Mouse (Mus musculus): ENCODE results near the gene Tnfsf15.

Tnfsf15 gene

GRCm38 (mm10) chr4:63742763-63743371 lies 2.0 kb downstream of the Tnfsf15 start:
- no peak for DNase-seq (ENCODE audit: low read depth, low spot score)

DNA sequence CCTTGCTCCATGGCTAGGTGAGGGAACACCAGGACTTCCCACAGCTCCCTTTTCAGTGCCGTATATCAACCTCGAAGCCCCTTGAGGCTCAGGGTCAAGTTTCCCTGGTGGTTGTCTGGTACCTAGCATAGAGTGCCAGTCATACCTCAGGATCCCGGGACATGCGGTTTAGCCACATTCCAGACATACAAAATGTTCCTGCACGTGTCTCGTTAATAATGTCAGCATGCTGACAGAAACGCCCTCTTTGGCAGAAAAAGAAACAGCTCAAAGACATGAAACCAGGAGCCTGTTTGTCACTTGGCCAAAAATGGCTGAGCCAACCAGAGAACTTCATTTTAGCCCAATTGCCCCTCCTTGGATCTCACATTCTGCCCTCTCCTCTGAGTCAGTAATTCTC lies 2.8 kb downstream of the Tnfsf15 start:
- DNase-seq (ENCODE audit: low read depth, low spot score): no peak

DNA sequence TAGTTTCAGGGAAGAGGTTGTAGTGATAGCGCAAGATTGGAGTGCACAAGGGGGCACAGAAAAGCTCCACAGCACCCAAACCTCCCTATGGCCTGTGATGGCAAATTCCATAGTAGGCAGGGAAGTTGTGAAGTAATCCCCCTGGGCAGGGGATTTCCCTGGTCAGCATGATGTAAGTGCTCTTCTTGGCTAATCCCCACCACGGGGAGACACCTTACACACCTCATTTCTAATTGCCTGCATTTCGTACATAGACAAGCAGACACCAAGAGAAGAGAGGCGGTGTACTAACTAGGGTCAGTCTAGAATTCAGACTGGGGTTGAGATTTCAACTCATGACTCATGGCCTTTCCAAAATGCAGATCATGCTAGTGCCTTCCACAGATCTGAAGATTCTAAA lies 4.2 kb downstream of the Tnfsf15 start:
- DNase-seq (ENCODE audit: low read depth, low spot score): no peak

GRCm38 (mm10) chr4:63740001-63740400 lies 4.9 kb downstream of the Tnfsf15 start:
- no peak for DNase-seq (ENCODE audit: low read depth, low spot score)

- no peak for DNase-seq (ENCODE audit: low read depth, low spot score)
Measured at GRCm38 (mm10) chr4:63739524-63739923, 5.4 kb downstream of the Tnfsf15 start.

- no peak for DNase-seq (ENCODE audit: low read depth, low spot score)
Measured at GRCm38 (mm10) chr4:63738364-63738997, 6.4 kb downstream of the Tnfsf15 start.

- no peak for DNase-seq (ENCODE audit: low read depth, low spot score)
Measured at GRCm38 (mm10) chr4:63731299-63731698, 13.6 kb downstream of the Tnfsf15 start.

GRCm38 (mm10) chr4:63726727-63727126 lies 18.2 kb downstream of the Tnfsf15 start:
- DNase-seq (ENCODE audit: low read depth, low spot score): no peak

DNA sequence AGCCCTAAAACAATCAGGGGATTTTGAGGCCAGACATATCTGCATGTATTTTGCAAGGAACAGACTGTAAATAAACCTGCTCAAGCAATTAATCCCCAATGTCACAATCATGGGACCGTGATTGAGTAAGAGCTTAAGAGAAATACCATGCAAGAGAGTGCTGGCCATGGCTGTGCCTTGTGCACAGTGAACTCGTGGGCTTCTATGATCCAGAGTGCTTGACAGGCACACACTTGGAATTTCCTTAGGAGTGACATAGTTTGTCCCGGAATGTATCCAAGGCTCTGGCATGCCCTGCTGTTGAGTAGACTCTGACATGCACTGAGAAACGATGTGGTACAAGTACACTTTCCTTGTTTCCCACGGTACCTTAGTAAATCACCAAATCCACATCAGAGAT lies 18.9 kb downstream of the Tnfsf15 start:
- no peak for DNase-seq (ENCODE audit: low read depth, low spot score)

- no peak for DNase-seq (ENCODE audit: low read depth, low spot score)
Measured at GRCm38 (mm10) chr4:63717922-63718643, 26.8 kb downstream of the Tnfsf15 start.

- no peak for DNase-seq (ENCODE audit: low read depth, low spot score)
Measured at GRCm38 (mm10) chr4:63711886-63712285, 33.0 kb downstream of the Tnfsf15 start.

- no peak for DNase-seq (ENCODE audit: low read depth, low spot score)
Measured at GRCm38 (mm10) chr4:63710431-63711220, 34.3 kb downstream of the Tnfsf15 start.

DNA sequence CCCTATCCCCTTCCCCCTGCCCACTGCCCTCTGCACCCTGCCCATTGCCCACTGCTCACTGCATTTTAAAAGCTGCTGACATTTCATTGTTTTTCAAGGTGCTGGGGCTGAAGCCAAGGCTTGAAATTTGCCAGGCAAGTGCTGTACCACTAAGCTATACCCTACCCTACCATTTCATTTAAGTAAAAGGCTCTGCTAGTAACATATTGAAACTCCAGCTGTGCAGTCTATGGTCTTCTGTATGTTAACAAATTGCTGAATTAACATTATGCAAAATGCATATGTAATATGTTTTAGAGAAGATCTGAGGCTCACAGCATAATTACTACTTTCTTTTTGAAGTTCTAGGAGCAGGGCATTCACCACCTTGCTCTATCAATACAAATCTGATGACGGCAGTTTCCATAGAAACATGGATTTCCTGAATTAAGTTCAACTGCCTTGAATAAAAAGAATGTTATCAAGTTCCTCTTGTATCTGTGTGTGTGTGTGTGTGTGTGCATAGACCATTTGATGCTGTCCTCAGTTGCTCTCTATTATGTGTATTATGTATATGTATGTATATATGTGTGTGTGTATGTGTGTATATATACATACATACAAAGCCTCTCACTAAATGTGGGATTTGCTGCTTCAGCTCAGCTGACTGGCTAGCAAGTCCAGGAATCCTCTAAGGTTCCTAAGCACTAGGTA lies 38.5 kb downstream of the Tnfsf15 start:
- DNase-seq (ENCODE audit: low read depth, low spot score): no peak

DNA sequence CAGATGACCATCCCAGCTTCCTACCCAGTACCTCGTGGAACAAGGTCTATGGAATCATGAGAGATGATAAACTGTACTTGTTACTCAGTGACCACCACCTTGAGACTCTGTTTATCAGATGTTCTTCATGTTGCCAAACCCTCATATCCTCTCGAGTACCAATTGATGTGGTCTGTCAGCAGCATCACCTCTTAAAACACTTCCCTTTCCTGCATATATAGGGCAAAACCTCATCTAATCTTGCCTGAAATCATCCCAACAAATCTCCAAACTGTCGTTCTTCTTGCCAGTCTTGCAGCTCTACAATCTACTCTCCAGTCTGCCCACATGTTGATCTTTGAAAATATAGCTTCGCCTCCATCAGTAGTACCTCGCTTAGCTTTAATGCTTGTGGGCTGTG lies 40.7 kb downstream of the Tnfsf15 start:
- DNase-seq (ENCODE audit: low read depth, low spot score): no peak

DNA sequence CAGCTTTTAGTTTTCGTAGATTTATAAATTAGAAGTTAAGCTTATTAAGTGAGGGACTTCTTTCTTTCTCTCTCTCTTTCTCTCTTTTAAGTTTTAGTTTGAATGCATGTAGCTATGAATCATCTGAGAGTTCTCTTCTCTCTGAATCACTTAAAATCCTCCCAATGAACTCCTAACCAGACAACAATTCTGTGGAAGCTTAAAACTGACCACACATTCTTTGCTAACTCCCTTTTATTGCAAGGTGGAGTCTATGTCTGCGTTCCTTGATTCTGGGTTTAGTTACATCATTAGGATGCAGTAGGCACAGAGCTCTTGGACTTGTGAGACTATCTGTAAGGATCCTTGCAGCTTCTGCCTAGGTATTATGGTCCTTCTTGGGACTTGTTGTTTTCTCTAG lies 41.2 kb downstream of the Tnfsf15 start:
- no peak for DNase-seq (ENCODE audit: low read depth, low spot score)

GRCm38 (mm10) chr4:63702006-63702704 lies 42.8 kb downstream of the Tnfsf15 start:
- no peak for DNase-seq (ENCODE audit: low read depth, low spot score)

DNA sequence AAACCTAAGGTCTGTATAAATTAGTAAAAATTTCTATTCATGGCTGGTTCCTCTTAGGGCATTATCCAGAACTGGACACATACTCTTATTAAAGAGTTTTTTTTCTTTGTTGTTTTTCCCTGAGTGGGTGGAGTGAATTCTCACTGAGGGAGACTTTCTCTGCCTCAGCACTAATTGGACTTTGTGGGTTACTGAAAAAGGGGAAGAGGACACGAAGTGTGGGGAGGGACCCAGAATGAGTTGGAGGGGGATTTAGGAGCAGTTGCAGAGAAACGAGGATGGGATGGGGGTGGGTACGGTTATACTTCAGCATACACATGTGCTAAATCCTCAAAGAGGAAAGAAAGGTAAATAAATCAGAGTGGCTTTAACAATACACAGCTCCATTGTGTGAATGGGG lies 45.2 kb downstream of the Tnfsf15 start:
- DNase-seq (ENCODE audit: low read depth, low spot score): no peak

DNA sequence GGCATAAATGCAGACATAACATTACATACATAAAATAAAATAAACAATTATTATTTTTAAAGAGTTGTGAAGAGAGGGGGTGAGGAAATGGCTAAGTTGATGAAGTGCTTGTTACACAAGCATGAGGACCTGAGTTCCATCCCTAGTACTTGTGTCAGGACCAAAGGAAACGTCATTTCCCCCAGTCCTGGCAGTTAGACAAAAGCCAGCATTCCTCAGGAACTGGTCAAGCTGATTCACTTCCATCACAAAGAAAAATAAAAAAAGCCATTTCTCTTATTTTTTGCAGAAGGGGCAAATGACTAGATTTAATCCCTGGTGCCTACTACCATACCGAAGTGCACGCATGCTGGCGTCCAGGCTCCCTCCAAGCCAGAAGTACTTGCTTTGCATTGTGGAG lies 48.0 kb downstream of the Tnfsf15 start:
- no peak for DNase-seq (ENCODE audit: low read depth, low spot score)

DNA sequence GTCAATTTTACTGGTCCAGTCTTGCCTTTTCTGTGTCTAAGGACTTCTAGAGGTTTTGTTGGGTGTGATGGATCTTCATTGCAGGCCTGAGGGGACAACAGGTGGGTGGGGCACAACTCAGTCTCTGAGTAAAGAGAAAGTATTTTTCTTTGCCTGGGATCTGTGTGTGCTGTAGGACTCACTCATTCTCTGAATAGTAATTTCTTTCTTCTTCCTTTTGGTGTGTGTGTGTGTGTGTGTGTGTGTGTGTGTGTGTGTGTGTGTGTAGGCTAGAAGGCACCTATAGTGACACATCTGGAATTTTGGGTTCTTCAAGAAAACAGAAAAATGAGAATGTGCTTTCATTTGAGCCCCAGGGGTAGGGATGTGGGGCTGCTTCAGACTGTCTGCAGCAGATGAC lies 52.6 kb downstream of the Tnfsf15 start:
- no peak for DNase-seq (ENCODE audit: low read depth, low spot score)

DNA sequence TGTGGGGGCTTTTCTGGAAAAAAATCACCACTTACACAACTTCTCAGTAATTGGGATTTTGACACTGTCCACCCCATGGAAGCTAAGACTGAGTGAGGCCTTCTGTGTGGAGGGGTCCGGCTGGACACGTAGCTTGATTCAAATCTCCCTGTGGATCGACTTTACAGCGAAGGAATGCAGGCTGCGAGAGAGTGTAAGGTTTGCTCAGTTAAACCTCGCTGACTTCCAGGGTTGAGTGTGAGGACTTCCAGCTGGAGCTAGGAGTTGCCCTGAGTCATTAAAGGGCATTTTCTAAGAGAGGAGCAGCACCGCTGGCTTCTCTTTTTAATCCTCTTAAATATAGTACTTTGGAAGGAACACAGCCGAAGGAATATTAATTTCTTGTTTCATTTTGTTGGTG lies 57.5 kb downstream of the Tnfsf15 start:
- no peak for DNase-seq (ENCODE audit: low read depth, low spot score)

DNA sequence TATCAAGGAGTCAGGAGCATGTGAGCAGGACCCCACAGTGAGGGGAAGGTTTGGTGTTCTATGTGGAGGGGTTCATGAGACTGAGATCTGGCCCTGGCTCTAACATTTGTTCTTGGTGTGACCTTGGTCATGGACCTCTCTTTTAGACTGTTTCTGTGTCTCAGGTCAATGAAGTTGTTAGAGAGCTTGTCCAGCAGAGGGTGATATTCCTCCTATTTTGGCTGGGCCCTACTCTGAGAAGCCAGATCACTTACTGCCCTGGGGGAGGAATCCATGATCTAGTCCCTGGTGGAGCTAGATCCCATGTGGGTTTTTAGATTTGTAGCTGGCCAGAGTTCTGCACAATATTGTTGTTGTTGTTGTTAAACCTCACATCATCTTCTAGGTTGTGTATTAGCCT lies 58.8 kb downstream of the Tnfsf15 start:
- no peak for DNase-seq (ENCODE audit: low read depth, low spot score)

All from WW6 (cell line).